Mouse (Mus musculus): Measurements from ENCODE around the gene Fgb.

DNA sequence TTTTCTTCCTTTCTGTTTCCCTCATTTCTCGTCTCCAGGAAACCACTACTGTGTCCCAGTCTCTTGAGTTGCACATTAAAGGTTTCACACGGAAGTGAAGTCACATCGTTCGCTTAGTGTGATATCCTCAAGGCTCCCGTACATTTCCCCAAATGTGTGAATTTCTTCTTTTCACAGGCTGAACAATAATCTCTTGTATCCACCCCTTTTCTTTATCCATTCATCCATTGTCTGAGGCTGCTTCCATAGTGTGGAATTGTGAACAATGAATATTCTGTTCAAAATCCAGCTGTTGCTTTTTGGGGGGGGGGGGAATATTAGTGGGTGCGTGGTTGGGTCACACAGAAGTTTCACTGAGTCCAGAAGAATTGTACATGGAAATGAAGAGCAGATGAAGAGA lies 24.6 kb downstream of the Fgb start:
- TF ChIP-seq EP300 (IDR thresholded peaks at IDR 0.05; ENCODE audit: low read depth) (no peak), CTCF (IDR thresholded peaks at IDR 0.05; ENCODE audit: low read depth) (no peak)

All from liver, embryonic 14.5 days (tissue).